Mouse (Mus musculus) kidney, adult 9 months (tissue): ENCODE measurements around the gene Sox3.

ENCODE experiments used
- DNase-seq: peaks from one replicate; pipeline ENCODE4 v3.0.0; 2022

The Sox3 gene

DNA sequence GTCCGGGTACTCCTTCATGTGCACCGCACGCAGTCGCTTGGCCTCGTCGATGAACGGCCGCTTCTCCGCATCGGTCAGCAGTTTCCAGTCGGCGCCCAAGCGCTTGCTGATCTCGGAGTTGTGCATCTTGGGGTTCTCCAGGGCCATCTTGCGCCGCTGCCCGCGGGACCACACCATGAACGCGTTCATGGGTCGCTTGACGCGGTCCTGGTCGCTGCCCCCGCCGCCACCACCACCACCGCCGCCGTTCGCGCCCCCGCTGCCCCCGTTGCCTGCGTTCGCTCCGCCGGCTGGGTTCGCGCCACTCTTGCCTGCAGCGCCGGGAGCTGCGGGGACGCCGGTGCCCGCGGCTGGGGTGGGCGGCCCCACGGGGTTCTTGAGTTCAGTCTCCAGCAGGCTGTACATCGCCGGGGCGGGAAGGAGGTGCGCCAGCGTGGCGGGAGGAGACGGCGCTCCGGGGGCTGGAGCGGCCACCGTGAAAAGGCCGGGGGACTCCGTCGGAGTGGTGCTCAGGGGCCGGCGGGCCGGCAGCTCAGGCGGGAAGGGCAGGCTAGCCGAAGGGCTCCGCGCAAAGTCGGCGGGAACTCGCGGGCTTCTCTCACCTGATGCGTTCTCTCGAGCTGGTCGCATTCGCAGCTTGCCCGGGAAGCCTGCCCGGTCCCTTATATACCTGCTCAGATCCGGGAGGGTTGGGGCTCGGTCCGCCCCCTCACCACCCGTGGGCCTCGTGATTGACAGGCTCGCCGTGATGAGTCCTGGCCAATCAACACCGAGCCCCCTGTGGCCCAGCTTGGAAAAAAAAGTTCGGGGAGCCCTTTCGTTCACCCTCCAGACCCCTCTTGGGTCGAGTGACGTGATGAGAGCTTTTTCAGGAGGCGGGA lies at the start of gene Sox3:
Gene Sox3 (minus strand): TSS at position 630 of the 881 bp plus-strand sequence.
- DNase-seq = no peak

DNA sequence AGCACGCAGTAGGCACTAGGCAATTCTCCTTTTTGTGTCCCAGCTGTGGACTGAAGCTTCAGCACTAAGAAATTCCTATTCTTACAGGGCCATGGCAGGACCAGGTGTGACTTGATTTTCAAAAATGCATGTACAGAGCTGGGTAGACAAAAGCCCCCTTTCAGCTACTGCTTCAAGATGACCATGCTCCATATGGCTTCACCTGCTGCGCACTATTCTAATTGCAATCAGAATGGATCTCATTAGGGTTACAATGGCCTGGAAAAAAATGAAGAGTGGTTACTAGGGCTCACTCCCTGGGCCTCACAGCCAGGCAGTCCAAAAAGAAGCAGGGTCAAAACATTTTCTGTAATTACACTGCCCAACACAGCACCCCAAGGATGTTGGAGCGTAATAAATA lies 47.0 kb upstream of the Sox3 start:
- DNase-seq = no peak

DNA sequence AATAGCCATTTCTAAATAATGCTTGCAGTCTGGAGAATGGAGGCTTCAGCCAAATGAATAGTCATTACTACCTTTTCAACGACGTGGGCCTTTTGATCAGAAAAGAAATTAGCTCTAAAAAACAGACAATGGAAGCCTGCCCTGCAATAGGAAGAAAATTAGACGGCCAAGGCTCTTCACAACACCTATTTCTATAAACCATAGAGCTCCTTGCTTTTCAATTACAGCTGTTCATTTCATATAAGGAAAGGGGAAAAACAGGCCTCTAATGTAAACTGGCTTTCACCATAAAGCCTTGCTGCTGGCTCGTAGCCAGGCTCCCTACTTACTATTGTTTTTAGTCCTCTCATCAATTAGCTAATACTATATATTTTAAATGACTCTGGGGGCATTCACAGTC lies 6.3 kb upstream of the Sox3 start:
- DNase-seq = no peak

DNA sequence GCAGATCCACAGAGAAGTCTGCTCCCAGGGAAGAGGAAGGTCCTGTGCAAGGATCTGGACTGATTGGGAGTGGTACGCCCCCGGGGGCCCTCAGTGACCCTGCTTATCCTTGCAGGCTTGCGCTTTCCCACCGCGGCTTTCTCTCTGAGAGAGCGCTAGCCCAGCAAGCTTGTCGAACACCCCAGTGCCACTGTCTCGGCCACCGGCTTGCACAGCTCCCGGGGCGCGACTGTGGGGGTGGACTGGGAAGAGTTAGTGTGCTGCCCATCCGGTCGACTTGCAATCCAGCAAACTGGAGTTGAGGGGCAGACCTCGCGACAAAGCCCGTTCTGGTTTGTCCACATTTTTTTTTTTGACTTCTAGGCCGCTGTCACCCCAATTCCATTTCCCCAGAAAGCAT lies 5.4 kb upstream of the Sox3 start:
- no peak for DNase-seq

DNA sequence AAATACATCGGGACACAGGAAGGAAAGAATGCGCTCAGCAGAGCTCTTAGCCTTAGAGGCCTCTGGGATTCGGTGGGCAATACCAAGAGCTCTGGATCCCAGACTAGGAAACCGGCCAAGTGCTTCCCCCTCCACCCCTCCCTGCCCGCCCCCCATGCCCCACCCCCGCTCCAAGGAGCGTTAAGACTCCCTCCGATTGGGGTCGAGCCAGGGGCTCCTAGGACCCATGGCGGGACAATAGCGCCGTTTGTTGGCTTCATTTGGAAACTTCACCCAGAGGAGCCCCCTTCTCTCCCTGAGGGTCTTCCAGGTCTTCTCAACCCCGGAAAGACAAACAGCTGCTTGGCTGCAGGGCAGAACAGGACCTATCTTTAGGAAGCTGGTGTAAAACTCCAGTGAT lies 3.1 kb upstream of the Sox3 start:
- no peak for DNase-seq

DNA sequence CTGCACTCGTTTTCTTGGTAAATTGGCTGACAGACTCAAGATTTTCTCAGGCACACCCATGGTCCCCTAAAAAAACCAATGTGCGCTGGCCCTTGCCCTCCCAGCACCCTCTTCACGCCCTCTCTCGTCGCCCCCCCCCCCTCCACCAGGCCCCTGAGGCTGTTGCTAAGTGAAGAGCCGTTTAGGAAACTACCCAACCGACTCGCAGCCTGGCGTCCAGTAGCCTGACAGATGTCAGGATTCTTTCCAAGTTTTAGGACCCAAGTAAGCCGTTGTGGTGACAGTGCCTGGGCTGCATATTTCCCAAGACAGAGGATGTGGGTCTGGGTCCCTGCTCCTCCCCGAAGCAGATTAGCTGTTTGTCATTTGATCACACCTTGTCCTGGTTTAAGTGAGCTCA lies 2.2 kb upstream of the Sox3 start:
- no peak for DNase-seq

DNA sequence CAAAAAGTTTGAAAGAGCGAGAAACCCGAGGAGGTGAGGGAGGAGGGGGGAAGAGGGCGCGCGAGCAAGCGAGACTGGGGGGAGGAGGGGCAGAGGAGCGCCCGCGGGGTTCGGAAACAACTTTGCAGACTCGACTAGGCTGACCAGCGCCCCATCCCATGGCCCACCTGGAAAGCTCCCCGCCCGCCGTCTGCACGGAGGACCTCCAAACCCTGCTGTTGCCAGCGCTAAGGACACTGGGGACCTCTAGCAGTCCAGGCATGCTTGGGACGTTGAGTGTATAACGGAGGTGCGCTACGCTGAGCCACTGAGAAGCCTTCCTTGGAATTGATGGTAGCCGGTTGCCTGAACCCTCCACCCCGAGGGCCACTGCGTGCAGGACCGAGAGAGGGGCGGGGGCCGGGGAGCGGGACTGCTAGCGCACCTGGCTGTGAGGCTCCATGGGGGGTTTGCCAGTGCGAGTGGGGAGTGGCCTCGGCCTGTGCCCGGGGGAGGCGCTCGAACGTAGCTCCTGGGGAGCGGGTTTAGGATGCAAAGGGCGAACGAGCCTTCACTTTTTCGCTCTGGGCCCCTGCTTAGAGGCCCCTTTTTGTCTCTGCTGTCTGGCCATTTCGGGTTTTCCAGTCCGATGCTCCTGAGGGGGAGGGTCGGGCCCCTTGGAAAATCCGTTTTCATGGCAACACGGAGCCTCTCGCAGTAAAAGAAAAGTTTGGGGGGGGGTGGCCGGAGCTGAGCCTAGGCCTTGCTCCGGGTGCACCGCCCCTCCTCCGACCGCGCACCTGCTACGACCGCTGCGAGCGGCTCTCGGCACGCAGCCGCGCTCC lies 702 bp upstream of the Sox3 start:
- no peak for DNase-seq

DNA sequence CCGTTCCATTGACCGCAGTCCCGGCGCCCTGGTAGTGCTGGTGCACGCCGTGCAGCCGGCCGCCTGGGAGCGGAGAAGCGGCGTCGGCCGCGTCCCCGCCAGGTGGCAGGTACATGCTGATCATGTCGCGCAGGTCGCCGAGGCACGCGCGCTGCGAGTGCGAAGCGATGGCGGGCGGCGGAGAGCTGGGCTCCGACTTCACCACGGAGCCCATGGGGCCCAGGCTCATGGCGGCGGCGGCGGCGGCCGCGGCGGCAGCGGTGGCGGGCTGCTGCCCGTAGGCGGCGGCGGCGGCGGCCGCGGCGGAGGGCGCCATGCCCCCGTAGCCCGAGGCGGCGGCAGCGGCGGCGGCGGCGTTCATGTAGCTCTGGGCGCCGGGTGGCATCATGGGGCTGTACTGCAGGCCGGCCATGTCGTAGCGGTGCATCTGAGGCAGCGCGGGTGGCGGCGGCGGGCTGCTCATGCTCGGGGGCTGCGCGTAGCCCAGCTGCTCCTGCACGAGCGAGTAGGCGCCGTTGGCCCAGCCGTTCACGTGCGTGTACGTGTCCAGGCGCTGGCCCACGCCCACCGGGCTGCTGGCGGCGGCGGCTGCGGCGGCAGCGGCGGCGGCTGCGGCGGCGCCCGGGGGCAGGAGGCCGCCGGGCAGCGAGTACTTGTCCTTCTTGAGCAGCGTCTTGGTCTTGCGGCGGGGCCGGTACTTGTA lies 981 bp downstream of the Sox3 start:
- DNase-seq = no peak

DNA sequence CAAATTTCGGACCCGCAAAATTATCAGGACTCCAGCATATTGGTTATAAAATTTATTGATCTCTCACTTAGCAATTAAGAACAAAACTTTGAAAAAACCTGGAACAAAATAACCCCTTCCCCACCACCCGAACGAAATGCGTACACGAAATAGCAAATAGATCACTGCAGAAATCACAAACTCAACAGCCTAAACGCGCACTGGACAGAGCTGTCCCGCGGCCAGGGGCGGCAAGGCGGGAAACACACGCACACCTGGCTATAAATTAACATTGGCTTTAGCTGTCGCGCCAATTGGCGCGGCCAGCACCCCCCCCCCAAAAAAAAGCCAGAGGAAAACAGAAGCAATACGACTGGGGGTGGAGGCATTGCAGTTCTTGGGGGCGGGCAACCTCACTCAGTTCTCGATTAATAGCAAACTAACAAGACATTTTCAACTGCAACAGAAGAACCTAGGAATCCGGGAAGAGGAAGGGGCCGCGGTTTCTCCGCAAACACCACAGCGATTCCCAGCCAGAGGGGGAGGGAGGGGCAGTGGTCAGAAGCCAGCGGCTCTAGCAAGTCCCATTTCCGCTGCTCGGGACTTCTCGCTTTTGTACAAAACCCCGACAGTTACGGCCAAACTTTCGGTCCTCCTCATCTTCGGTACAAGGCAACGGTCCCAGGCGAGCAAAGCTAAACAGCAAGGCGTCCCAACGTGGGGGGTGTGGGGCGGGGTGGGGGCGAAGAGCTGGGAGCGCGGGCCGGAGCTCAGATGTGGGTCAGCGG lies 1.7 kb downstream of the Sox3 start:
- no peak for DNase-seq

DNA sequence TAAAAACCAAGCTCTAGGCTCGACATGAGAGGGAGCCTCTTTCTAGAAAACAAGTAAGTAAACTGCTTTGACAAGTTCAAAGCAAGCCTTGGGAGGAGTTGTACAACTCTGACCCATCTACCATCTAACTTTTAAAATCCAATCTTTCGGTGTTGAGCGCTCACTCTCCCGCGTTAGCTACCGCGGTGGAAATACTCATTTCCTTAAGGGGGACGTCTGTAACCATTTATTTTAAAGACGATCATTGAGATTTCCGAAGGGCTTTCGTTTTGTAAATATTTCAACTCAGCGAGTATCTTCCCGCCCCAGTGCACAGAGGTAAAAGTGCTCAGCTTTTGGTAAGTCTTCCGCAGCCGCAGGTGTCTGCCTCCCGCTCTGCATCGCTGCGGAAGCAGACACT lies 2.6 kb downstream of the Sox3 start:
- no peak for DNase-seq

DNA sequence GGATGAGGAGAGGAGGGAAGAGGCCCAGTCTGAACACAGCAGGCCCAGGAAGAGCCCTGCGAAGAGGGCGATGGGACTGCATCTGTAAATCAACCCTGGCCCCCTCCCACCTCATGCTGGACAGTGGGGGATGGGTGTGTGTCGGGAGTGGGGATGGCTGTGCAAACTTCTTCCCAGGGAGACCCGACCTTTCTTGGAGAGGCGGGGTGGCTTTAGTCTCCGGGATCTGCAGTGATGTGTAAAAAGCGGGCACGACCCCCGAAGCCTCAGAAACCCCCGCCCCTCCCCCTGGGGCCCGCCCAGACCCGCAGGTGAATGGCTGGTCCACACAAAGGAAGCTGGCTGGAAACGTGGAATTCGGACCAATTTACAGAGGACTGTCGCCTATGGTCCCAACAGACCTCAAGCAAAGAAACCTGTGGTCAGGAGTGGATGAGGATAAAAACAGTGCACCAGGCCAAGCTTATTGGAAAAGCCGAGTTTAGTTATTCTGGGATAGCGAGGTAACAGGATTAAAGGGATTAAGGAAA lies 3.2 kb downstream of the Sox3 start:
- DNase-seq = no peak
